Mouse (Mus musculus): Measurements from ENCODE around the gene Tbx1.

Gene Tbx1

GRCm38 (mm10) chr16:18588738-18589055, 1.8 kb downstream of the Tbx1 start:
- DNase-seq (ENCODE audit: low read depth, low spot score): no peak

DNA sequence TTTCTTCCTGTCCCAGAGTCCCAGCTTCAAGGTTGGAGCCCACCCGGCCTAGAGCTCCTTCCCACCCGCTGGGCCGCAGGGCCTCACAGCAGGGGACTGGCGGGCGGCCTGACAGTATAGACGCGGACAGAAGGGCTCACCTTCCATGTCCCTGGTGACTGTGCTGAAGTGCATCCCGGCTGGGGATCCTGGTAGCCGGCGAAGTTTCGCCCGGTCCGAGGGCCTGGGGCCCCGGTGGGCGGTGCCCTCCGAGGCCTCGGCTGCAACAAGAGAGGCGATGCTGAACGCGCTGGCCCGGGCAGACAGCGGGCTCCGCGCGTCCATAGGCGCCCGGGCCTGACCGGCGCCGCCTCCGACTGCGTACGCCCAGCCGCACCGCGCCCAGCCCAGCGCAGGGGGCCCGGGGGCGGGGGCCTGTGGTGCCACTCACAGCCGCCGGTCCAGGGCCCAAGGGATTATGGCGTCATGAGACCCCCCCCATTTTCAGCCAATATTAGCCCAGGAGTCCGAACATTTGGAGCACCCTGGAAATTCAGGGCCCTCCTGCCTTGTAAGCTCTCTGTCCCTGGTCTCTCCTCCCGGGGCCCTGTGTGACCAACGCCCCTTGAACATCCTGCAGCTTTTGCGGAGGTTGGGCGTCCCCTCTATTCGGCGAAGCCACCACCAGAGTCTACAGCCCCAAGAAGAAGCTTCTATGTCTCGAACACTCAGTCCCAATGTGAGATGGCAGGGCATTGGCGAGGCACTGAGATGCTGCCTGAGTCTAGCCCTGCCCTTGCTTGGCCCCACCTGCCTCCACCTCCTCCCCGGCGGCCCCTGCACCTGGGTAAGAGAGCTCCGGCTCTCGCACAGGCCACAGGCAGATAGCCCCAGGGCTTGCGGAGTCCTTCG, 2.4 kb downstream of the Tbx1 start:
- DNase-seq (ENCODE audit: low read depth, low spot score): no peak

DNA sequence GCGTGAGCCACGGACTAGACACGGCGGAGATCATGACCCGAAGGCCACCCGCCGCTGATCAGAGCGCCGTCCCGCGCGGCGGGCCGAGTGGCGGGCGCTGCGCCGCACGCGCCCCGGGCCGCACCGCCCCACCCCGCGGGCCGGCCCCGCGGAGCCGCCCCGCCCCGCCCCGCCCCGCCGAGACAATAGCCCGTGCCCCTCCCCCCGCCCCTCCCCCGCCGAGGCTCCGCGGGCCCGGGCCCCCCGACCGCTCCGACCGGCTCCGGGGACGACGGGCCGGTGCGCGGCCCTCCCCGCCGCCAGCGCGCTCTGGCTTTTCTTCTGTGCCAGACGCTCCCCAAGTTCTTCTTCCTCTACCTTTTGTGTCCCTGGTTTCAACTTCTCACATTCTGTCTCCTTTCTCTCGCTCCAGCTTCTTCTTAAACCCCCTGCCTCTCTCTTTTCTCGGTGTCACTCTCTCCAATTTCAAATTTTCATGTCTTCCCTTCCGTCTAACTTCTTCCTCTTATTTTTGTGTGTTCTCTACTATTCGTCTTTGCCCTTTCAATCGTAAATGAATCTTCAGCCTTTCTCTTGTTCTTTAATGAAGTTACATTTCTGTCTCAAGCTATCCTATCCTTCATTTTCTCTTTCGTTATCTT, 3.4 kb downstream of the Tbx1 start:
- no peak for DNase-seq (ENCODE audit: low read depth, low spot score)

DNA sequence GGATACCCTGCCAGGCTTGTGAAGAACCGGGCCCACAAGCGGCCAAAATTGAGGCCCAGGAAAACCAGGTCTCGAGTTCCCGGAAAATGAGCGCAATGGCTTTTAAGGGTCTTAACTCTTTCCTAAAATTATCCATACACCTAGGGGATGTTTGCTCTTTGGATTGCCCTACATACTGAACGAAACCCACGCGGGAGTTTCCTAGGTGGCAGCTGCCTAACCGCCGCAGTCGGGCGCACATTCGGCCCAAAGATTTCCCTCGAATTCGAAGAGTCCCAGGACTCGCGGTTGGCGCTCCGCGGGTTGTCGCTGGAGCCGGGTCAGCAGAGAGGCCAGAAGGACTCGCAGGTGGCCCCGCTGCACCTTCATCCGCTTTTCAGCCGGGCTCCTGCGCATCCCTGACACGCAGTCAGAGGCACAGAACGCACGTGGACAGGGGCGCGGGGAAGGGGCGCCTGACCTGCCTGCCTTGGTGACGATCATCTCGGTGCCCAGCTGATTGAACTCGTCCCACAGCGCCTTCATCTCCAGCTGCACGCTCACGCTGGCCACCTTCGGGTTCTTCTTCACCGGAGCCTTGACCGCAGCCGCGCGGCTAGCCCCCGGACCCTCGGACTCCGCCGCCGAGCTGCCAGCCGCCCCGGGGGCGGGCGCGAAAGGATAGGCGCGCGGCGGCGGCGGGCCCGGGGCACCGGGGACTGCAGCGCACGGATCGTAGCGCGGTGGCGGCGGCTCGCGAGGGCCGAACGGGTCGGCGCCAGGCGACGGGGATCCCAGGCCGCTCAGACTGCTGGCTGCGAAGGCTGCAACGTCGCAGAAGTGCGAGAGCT, 4.2 kb downstream of the Tbx1 start:
- DNase-seq (ENCODE audit: low read depth, low spot score): no peak

- DNase-seq (ENCODE audit: low read depth, low spot score): no peak
These were observed 4.8 kb downstream of the Tbx1 start for GRCm38 (mm10) chr16:18585676-18586075.

DNA sequence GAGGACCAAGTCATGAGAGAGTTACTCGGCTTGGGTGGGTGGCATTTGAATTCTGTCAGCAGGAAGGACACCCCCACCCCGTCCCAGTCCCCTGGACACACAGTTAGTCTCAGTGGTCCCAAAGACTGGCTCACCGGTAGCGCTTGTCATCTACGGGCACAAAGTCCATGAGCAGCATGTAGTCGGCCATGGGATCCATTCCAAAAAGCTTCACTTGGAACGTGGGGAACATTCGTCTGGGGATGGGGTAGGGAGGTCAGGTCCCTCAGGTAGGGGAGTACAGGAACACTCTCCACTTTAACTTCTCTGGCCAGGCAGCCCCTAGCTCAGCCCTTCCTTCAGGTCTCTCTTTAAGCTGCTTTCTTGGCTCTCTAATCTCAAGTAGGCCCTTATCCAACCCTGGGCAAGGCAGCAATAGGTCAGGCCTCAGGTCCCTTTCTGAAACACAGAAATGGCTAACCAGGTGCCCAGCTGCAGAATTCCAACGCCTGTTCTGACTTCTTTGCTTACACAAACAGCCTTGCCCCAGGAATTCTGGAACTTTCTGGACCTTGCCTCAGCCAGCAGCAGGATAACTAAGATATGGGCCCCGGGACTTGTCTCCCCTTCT, 5.5 kb downstream of the Tbx1 start:
- DNase-seq (ENCODE audit: low read depth, low spot score): no peak

DNA sequence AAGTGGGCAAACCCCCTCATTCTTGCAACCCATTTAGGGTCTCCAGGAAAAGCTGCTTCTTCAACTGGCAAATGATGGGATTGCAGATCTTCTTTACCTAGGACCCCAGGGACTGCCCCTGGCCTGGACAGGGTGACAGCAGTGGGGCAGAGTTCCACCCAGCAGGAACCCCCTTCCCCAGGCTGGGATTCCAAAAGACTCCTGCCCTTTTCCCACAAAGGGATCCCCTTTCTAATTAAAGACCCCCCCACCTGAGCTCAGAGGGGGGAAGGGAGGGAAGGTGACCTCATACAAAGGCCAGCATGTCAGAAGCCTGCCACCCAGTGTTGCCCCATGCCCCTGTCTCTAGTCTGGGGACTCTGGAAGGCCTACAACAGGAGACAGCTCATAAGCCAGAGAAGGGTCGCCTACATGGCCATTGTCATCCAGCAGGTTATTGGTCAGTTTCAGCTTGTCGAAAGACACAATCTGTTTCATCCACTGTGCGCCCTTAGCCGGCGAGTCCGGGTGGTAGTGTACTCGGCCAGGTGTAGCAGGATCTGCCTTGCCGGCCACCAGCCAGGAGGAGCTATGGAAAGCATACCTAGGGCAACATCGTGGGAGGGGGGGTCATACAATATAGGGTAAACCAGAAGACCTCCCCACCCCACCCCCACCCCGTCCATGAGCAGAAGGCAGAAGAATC, 6.7 kb downstream of the Tbx1 start:
- DNase-seq (ENCODE audit: low read depth, low spot score): no peak

GRCm38 (mm10) chr16:18583169-18583568, 7.3 kb downstream of the Tbx1 start:
- no peak for DNase-seq (ENCODE audit: low read depth, low spot score)

DNA sequence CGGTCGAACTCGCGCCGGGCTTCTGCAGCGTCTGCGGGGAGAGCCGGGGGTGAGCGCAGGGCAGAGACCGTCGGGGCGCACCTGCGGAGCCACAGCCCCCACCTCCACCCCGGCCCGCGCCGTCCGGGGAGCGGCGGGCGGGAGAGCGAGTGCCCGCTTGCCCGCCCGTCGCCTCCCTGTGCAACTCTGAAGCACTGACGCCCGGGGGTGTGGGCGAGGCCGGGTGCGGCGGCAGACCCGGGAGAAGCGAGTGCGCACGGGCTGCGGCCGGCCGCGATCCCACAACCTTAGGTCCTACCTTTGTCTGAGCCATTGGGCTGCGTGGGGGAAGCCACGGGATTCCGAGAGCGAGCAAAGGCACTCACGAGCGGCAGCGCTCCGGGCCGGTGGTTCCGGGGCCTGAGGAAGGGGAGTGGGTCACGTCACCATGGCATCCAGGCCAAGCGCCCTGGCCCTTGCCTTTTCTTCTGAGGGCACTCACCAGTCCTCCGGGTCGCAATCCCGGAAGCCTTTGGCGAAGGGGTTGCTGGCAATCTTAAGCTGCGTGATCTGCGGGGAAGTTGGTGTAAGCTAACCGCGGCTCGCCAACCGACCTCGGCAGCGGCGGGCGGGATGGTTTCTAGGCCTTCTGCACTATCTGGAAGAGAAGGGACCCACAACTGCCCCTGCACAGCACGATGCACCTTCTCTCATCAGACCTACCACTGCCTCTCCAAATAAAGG, 7.9 kb downstream of the Tbx1 start:
- no peak for DNase-seq (ENCODE audit: low read depth, low spot score)

- DNase-seq (ENCODE audit: low read depth, low spot score): no peak
These were observed 8.8 kb downstream of the Tbx1 start for GRCm38 (mm10) chr16:18581623-18582205.

DNA sequence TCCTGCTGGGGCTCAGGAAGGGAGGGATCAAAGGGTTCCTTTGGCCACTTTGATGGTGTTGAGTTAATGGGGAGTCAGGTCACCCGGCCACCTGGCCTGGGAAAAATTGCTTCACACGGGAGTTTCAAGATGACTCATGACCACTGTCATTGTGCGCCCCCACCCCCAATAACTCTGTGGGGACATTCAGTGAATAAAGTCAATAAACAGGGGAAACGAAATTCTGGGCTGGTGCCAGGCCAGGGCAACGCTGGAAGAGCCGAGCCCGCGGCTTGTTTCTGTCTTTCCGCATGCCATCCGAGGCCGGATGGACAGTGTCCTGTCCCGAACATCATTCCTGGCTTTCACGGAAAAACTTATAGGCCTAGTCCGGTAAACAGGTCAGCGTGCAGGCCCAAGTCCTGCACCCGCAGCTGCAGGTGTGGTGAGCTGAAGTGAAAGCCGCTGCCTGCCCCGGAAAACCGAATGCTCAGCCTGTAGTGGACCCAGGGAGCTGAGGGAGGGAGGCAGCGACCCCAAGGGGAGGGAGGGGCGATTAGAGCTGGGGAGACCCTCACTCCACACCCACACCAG, 9.3 kb downstream of the Tbx1 start:
- DNase-seq (ENCODE audit: low read depth, low spot score): no peak

DNA sequence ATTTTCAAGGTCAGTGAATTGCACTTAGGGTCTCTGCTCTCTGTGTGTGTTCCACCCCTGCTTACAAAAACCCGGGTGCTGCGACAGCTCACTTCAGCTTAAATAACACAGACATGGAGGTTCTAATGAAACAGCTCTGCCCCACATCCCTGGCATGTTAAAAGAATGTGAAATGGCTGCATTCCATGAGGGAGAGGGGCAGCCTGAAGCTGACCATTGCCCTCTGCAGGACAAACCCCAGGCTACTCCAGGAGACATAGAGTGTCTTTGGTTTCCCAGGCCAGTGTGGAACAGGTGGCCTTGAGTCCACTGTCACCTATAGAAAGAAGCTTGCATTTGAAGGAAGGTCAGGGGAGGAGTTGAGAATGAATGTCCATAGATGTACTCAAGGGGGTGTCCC, 10.1 kb downstream of the Tbx1 start:
- no peak for DNase-seq (ENCODE audit: low read depth, low spot score)

DNA sequence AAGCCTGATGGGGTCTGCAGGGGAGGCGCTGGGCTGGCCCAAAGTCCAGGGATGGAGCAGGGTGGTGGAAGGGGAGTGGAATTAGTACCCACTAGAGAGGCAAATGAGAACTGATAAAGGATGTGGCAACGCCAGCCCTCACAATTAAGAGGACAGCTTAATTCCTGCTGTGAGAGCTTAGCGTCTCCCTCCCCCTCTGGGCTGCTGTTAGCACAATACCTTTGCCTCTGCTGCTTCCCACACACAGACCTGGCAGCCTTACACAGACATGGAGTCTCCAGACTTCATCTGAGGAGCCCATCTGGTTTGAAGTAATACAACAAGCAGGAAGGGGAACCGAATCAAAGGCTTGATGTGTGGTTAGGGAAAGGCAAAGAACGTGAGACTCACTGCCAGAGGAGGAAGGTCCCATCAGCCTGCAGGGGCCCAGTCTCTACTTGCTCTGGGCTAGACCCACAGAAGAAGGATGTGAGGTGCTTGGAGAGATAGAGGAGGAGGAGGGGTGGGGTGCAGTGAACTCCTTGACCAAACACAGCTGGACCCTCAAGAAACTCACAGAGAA, 12.8 kb downstream of the Tbx1 start:
- DNase-seq (ENCODE audit: low read depth, low spot score): no peak

- no peak for DNase-seq (ENCODE audit: low read depth, low spot score)
These were observed 13.4 kb downstream of the Tbx1 start for GRCm38 (mm10) chr16:18577071-18577470.

- DNase-seq (ENCODE audit: low read depth, low spot score): no peak
These were observed 16.3 kb downstream of the Tbx1 start for GRCm38 (mm10) chr16:18574196-18574595.

GRCm38 (mm10) chr16:18568599-18568998, 21.9 kb downstream of the Tbx1 start:
- no peak for DNase-seq (ENCODE audit: low read depth, low spot score)

GRCm38 (mm10) chr16:18564472-18564871, 26.0 kb downstream of the Tbx1 start:
- DNase-seq (ENCODE audit: low read depth, low spot score): no peak

DNA sequence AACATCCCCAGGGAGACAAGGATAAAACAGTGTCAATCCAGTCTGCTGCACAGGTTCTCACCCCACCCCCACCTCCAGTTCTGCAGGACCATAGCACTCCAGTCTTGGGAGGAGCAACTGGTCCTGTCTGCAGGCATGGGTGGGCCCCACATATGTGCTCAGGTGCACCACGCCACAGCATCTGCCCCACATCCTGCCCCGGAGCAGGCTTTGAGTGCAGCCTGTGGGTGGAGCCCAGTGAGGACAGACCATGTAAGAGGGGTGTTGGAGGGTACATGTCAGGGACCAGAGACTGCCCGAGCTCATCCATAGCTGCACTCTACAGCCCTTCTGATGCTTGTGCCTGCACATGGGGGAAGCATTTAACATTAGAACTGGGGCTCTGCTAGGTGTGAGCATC, 34.0 kb downstream of the Tbx1 start:
- DNase-seq (ENCODE audit: low read depth, low spot score): no peak

GRCm38 (mm10) chr16:18555235-18555935, 35.1 kb downstream of the Tbx1 start:
- DNase-seq (ENCODE audit: low read depth, low spot score): peak; percentile 94
